Mouse (Mus musculus): ENCODE data around the gene Bpifb2.

- TF ChIP-seq RCOR1 (IDR thresholded peaks at IDR 0.05; ENCODE audit: low read depth, low read length) (no peak), POLR2AphosphoS5 (IDR thresholded peaks at IDR 0.05; ENCODE audit: borderline replicate concordance, low read depth, low read length) (no peak), MXI1 (IDR thresholded peaks at IDR 0.05; ENCODE audit: low read depth, low read length) (no peak), POLR2A (IDR thresholded peaks at IDR 0.05; ENCODE audit: control insufficient read depth in 1 of 2, insufficient read depth in 1 of 2, low read depth in 1 of 2, low read length in 2 of 2, poor library complexity in 1 of 2) (no peak), RAD21 (IDR thresholded peaks at IDR 0.05; ENCODE audit: low read depth, low read length) (no peak), GATA1 (IDR thresholded peaks at IDR 0.05; ENCODE audit: low read depth, low read length) (no peak), ZC3H11A (IDR thresholded peaks at IDR 0.05; ENCODE audit: low read depth, low read length) (no peak)
Observed at GRCm38 (mm10) chr2:153900088-153900487, 25.2 kb downstream of the Bpifb2 start, which contains the start of gene Bpifb6.
